Mouse (Mus musculus) regulatory T cell (primary cell): Measurements from ENCODE around the gene Prdm16.

Experiments
- in situ Hi-C: fragments of 300-600 bp; cut with MboI, MseI; formaldehyde crosslinking; loops from one replicate; pipeline ENCODE4 v1.15.1; 2025; ENCODE audit warnings: high pct_unique_total_duplicates

Prdm16 gene

GRCm38 (mm10) chr4:154558041-154558440 is 78.6 kb downstream of the Prdm16 start:
- in situ Hi-C loops, result loop anchor here (10.0 kb wide), 1 partner anchor 453 kb away; no protein-coding TSS in a partner anchor

GRCm38 (mm10) chr4:154557168-154557567 is 79.5 kb downstream of the Prdm16 start:
- in situ Hi-C loops, result loop anchor here (10.0 kb wide), 1 partner anchor 452 kb away; no protein-coding TSS in a partner anchor

DNA sequence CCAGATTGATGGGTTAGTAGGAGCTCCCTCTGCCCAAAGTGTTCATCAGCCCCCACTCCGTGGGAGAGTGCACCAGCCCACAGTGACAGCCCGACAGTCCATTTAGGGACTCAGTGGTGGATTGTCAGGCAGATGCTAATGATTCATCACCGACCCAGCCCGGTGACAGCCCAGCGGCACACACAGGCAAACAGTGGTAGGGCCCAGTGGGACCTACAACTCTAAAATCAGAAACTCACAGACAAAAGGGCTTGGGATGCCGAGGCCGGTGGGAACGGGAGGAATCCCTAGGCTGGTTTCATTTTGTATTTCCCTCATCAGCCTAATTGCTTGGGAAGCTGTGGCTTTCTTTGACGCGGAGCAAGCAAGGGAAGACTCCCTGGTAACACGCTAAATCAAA is 80.3 kb downstream of the Prdm16 start:
- in situ Hi-C loops, result loop anchor here (10.0 kb wide), 1 partner anchor 452 kb away; no protein-coding TSS in a partner anchor

DNA sequence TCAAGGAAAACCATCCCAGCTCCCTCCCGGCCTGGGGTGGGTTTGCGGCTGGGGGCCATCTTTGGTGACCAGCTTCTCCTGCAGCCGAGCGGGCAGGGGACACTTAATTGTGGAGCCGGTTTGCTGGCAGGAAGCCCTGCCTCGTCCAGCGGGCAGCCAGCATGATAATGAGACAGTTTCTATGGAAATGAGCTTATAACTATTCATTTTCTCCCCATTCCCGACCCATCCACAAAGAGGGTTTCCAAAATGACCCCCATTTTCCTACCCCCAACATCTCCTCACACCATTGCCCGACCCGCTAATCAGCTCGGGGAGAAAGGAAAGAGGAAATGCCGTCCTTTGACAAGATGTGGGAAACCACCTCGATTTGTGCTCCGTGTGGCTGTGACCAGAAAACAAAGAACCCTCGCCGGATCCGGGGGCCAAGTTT is 86.7 kb downstream of the Prdm16 start:
- in situ Hi-C loops, result loop anchor here (10.0 kb wide), 1 partner anchor 445 kb away; no protein-coding TSS in a partner anchor

DNA sequence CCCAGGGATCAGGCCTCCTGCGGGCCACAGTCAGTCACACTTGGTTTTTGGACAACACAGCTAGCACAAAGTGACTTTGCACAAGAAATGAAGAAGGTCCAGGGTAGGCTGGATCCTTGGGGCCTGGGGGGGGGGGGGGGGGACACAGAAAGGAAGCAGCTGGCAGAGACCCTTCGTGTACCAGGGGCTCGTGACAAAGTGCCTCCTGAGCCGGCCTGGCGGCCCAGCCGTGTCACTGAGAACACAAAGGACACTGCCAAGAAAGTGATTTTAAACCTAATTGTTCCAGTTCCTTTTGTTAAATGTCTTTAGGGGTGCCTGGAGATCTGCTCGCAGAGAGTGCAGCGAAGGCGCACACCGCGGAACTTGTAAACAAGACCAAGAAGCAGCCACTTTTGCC is 87.2 kb downstream of the Prdm16 start:
- in situ Hi-C loops, result no loop called here

- in situ Hi-C loops, result no loop called here
Measured at GRCm38 (mm10) chr4:154547176-154547855, 89.4 kb downstream of the Prdm16 start.

DNA sequence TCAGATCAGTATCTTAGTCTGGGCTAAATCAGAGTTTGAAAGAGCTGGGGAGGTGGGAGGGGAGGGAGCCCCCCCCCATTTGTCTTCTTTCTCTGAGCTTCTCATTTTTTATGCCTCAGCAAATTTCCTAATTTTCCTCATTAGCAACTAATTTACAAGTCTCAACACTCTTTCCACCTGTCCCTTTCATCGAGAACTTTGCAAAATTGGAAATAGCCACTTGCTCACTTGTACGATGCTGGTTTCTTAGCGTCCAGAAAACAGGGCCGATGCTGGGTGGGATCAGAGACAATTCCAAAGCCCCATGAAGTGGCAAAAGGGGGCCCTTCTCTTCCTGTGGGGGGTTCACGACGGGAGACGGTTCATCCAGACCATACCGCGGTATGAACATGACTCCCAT is 91.4 kb downstream of the Prdm16 start:
- in situ Hi-C loops, result no loop called here

DNA sequence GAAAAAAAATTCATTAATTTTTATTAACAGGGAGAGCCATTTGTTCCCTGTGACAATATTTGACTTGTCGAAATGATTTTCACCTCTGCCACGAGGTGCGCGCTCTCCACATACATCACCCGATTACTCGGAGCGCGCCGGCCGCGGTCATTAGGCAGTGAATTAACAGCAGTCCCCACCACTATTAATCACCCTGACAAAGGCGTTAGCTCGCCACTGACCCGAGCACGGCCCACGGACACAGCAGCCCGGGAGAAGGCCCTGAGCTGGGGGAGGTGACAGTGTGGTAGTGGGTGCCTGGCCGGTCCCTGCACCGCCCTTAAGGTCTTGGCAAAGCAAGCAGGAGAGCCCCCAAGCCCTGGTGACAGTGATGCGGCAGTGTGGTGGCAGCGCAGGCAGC is 92.8 kb downstream of the Prdm16 start:
- in situ Hi-C loops, result no loop called here

GRCm38 (mm10) chr4:154543128-154543527 is 93.5 kb downstream of the Prdm16 start:
- in situ Hi-C loops, result no loop called here

DNA sequence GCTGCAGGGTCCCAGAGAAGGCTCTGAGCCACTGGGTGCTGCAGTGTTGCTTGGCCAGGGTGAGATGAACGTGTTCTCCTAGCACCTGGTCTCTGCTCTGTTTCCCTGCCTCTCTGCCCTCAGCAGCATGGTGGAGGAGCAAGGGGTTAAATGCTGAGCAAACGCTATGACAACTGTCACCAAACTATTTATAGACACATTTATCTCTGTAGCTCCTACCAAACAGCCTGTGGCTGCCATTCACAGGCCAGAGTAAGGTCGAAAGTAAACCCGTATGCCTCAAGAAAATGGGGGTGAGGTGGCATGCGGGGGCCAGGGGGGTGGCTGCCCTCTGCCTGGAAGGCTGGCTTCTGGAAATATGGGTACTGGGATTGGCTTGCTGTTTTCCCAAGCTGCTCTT is 94.1 kb downstream of the Prdm16 start:
- in situ Hi-C loops, result no loop called here

DNA sequence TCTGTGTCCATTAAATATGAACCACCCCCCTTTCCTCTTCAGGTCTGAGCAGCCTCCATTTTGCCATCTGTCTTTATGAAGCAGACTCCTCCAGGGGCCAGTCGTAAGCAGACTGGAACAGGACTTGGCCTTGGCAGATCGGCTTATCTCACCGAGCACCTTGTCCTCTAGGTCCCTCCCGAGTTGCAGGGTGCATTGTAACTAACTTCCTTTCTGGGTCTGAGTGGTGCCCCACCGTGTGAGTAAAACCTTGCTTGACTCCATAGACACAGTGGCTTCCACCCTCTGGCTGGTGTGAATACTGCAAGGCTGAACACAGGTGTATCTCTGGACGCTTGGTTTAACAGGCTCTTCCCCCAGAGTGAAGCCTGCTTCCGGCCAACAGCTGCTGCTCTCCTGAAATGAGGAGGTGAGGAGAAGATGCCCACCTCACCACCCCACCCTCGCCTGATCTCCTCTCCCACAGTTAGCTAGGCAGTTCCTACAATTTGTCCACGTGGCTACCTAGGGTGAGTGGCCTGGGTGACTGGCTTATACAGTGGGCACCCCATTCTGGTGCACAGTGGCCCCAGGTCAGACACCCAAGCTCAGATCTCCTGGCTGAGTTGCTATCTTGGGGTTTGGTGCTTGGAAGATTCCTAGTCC is 94.9 kb downstream of the Prdm16 start:
- in situ Hi-C loops, result no loop called here

DNA sequence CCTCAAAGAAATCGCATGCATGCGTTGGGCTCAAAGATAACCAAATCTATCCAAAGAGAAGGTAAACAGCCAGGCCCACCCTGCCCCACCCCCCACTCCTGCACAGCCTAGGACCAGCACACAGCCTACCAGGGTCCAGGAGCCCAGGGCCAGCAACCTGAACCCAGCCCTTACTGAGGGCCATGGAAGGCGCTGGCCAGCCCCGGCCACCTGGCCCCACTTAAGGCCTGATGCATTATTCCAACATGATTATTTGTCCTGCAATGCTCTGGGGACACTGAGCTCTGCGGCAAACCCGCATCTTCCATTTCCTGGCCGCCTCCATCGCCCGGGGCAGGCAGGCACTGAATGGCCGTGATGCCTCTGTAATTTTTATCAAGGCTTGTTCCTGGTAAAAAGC is 96.0 kb downstream of the Prdm16 start:
- in situ Hi-C loops, result no loop called here

- in situ Hi-C loops, result no loop called here
Measured at GRCm38 (mm10) chr4:154539703-154540102, 97.0 kb downstream of the Prdm16 start.

GRCm38 (mm10) chr4:154538727-154539126 is 97.9 kb downstream of the Prdm16 start:
- in situ Hi-C loops, result no loop called here

GRCm38 (mm10) chr4:154536110-154536509 is 100.6 kb downstream of the Prdm16 start:
- in situ Hi-C loops, result no loop called here

DNA sequence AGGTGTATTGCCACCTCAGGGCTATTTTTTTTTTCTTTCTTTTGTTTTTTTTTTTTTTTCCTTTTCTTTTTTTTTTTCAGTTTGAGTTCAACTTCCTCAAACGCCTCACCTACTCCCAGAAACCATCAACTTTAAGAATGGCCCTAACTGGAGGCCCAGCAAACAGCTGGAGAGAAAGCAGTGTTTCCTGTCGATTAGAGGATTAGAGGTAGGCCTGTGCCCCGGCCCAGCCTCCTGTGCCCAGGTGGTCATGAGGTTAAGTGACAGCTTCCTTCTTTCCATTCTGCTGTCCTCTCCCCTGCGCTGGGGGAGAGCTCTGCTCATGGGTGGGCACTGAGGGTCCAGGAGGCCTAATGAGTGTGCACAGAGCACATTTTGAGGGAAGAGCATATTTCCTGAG is 105.3 kb downstream of the Prdm16 start:
- in situ Hi-C loops, result no loop called here

GRCm38 (mm10) chr4:154530336-154530735 is 106.3 kb downstream of the Prdm16 start:
- in situ Hi-C loops, result no loop called here

DNA sequence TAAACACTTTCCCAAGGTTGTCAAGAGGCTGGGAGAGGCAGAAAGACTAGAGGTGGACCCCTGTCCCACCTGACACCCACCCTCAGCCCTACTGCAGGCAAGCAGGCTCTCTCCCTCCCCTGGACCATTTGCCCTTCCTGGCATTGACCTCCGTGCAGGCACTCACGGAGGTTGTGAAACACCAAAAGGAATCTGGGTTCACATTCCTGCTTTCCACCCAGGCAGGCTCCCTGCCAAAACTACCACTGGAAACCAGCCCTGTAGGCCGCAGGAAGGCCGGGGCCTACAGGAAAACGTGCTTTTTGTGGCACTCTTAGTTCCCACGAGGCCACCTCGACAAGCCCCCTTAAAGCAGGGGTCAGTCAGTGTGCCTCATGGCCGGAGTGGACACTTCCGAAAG is 109.2 kb downstream of the Prdm16 start:
- in situ Hi-C loops, result no loop called here

DNA sequence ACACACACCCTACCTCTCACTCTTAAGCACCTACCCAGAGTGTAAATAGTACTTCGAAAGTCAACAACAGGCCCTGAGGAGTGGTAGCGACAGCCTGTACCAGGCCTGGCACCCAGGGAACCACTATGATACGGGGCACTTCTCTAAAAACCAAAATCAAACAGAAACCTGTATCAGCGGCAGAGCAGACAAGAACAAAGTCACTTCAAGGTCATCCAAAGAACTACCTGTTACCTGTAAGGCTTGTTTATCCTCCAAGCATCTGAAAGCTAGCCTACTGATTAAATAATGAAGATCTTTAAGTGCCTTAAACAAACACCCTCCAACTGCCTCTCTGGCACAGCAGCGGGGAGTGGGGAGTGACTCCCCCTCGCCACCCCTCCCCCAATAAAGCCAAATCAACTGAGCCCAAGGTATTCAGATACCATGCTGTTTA is 110.3 kb downstream of the Prdm16 start:
- in situ Hi-C loops, result no loop called here

- in situ Hi-C loops, result no loop called here
Measured at GRCm38 (mm10) chr4:154523898-154524297, 112.8 kb downstream of the Prdm16 start.

GRCm38 (mm10) chr4:154521881-154522676 is 114.6 kb downstream of the Prdm16 start:
- in situ Hi-C loops, result no loop called here

DNA sequence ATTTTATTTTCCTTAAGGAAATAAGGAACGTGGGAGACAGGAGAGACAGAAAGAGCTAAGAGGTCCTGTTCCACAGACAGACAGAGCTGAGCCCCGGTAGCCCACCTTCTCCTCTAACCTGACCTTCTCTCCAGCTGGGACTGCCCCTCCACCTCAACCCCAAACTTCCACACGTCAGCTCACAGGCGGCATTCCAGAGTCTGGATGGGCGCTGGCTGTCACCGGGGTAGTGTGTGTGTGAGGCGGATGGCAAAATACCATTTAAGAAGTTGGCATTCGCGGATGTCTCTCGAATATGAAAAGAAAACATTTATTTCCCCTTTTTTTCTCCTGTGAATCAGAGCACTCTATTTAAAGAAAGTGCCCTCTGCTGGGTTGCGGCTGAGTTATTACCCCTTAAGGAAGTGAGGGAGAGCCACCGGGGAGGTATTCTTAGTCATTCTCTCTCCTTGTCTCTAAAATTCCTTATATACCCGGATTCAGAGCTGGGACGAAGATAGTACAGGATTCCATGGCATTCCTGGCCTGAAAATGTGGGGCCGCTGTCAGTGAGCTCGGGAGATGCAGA is 117.1 kb downstream of the Prdm16 start:
- in situ Hi-C loops, result no loop called here
